Mouse (Mus musculus) liver, postnatal 0 days (tissue): Measurements from ENCODE around the gene Zfhx3.

Source experiments
- CTCF ChIP-seq: sonication (generic); IDR thresholded peaks from 2 replicates; pipeline ENCODE4 v1.5.1; 2016; ENCODE audit warnings: antibody characterized with exemption, low read depth
- EP300 ChIP-seq: IDR thresholded peaks from 2 replicates; pipeline ENCODE4 v1.6.1; 2016; ENCODE audit warnings: antibody characterized with exemption, low read depth, mild to moderate bottlenecking

DNA sequence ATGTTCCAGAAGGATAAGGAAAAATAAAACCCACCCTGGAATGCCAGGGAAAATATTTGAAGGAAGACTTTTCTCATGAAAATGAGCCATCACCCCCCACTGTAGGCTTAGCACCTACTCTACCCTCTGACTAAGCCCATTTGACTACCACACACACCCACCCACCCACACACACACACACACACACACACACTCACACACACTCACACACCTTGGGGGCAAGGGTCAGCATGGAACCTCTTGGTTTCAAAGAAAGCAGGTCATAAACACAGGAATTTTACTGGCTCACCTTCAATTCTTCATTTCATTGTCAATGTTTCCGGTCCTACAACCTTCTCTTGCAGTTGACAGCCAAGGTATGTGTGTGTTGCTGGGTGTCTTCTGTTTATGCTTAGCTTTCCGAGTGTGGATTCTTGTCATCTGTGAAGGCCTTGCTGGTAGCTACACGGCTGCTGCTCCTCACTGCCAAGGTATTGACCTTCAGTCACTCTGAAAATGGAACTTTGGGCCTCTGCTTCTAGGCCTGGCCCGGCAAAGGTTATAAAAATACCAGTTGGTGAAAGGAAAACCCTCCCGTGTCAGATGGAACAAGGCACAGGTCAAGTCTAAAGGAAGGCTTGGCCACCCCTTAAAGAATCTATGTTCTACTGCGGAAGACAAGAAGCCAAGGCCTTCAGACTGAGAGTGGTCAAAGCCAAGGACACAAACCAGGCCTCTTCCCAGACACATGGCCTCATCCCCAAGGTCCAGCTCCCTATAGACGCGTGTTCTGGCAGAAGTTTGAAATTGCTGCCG is 641.6 kb downstream of the Zfhx3 start:
- TF ChIP-seq CTCF, result no peak
- no peak for TF ChIP-seq EP300
